Mouse (Mus musculus): ENCODE measurements around the gene Adk. TPM values are rescaled to one million over a fixed set of nuclear protein-coding genes. Genes with fewer than 3 reads are reported as not detected.

The Adk gene
- polyA plus RNA-seq, 1 experiment: 69.5 TPM

DNA sequence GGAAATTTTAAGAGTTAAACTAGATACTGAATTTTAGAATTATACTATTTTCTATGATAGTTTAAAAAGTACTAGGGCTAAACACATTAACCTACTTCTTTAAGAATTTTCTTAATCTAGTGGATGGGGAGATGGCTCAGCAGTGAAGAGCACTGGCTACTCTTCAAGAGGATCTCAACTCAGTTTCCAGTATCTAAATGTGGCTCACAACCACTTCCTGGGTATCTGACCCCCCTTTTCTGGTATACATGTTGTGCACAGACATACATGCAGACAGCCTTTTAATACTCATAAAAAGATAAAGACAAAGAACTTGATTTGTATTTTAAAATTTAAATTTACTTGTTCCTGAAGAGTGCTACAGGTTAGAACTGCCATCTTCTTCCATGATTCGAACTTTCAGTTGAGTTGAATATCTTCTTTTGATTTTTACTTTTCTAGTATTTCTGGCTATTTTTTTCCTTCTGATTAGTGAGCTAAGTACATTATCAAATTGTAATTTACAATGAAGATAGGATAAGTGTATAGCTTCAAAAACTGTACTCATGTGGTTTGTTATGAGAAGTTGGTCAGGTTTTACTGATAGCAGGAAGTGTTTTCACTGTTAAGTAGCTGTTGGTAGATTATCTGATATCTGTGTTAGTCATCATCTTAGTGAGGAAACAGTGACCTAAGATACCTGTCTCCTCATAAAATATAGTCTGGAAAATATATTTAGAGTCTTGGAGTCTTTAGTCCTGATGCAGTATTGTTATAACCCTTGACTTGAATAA lies 121.8 kb downstream of the Adk start:
- Histone ChIP-seq H3K36me3 (ENCODE audit: control insufficient read depth, insufficient read depth) (no peaks in the 10 kb centered on the region), H3K79me3 (ENCODE audit: low read depth) (no peaks in the 10 kb centered on the region), H3K4me3 (ENCODE audit: insufficient read depth, poor library complexity, severe bottlenecking) (no peak overlapping the region), H3K27me3 (ENCODE audit: control insufficient read depth, insufficient read depth, insufficient read length) (no peaks in the 10 kb centered on the region), H3K79me2 (ENCODE audit: control insufficient read depth, insufficient read depth) (no peaks in the 10 kb centered on the region), H3ac (ENCODE audit: control insufficient read depth, insufficient read length, low read depth) (no peak overlapping the region)
- TF ChIP-seq MYOG (IDR thresholded peaks at IDR 0.05; ENCODE audit: control insufficient read depth, extremely low read depth, insufficient read length) (no peak), FOSL1 (IDR thresholded peaks at IDR 0.05; ENCODE audit: insufficient read depth, low read length, poor library complexity, severe bottlenecking) (no peak), USF1 (IDR thresholded peaks at IDR 0.05; ENCODE audit: low read depth) (no peak)

DNA sequence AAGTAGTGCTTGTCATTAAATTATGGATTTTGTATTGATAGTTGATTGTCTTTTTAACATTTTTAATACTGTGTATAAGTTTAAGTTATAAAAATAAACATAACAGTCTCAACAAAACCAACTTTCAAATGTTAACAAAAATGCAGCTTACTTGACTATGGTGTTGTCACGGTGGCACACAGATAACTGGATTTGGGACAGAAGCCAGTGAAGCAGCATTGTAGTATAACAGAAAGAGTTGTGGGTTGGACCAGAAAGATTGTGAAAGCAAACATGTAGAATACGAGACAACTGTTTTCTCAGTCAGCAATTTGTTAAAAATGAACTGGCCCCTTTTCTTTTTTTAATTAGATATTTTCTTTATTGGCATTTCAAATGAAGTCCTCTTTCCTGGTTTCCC lies 122.4 kb downstream of the Adk start:
- H3K36me3 ChIP-seq (ENCODE audit: control insufficient read depth, insufficient read depth): no peaks in the 10 kb centered on the region
- no peak for TF ChIP-seq FOSL1 (IDR thresholded peaks at IDR 0.05; ENCODE audit: insufficient read depth, low read length, poor library complexity, severe bottlenecking)
- TF ChIP-seq CTCF (IDR thresholded peaks at IDR 0.05; ENCODE audit: control insufficient read depth, insufficient read depth, insufficient read length): no peak
- no peak for TF ChIP-seq MYOG (IDR thresholded peaks at IDR 0.05; ENCODE audit: control insufficient read depth, extremely low read depth, insufficient read length)
- no peaks in the 10 kb centered on the region for H3K27me3 ChIP-seq (ENCODE audit: control insufficient read depth, insufficient read depth, insufficient read length)
- no peaks in the 10 kb centered on the region for H3K79me2 ChIP-seq (ENCODE audit: control insufficient read depth, insufficient read depth)
- H3K4me3 ChIP-seq (ENCODE audit: insufficient read depth, poor library complexity, severe bottlenecking): no peak overlapping the region
- H3K79me3 ChIP-seq (ENCODE audit: low read depth): no peaks in the 10 kb centered on the region
- no peak overlapping the region for H3ac ChIP-seq (ENCODE audit: control insufficient read depth, insufficient read length, low read depth)

DNA sequence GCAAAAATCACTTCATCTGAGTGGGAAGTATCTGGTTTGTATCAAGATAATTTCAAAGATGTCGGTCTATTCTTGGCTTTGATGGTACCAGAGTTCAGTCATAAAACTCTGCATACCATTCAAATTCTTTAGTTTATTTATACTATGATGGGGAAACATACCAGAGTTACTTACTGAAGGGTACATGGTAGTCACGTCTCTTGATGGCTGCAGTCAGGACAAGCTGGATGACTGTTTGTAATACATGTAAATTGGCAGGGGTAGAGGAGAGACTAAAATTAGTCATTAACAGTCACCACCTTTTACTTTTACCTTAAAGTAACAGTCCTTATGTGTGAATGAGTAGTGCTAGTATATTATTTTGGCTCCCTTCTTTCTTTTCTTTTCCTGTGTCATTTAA lies 125.4 kb downstream of the Adk start:
- no peaks in the 10 kb centered on the region for H3K36me3 ChIP-seq (ENCODE audit: control insufficient read depth, insufficient read depth)
- no peak for TF ChIP-seq MAX (IDR thresholded peaks at IDR 0.05)
- TF ChIP-seq CTCF (IDR thresholded peaks at IDR 0.05; ENCODE audit: control insufficient read depth, insufficient read depth, insufficient read length): no peak
- TF ChIP-seq MYOD1 (IDR thresholded peaks at IDR 0.05; ENCODE audit: control insufficient read depth, insufficient read length, low read depth): no peak
- no peak for TF ChIP-seq USF1 (IDR thresholded peaks at IDR 0.05; ENCODE audit: low read depth)
- TF ChIP-seq CEBPB (IDR thresholded peaks at IDR 0.05; ENCODE audit: low read depth): no peak
- TF ChIP-seq FOSL1 (IDR thresholded peaks at IDR 0.05; ENCODE audit: insufficient read depth, low read length, poor library complexity, severe bottlenecking): no peak
- no peak for TF ChIP-seq MYOG (IDR thresholded peaks at IDR 0.05; ENCODE audit: control insufficient read depth, extremely low read depth, insufficient read length)

DNA sequence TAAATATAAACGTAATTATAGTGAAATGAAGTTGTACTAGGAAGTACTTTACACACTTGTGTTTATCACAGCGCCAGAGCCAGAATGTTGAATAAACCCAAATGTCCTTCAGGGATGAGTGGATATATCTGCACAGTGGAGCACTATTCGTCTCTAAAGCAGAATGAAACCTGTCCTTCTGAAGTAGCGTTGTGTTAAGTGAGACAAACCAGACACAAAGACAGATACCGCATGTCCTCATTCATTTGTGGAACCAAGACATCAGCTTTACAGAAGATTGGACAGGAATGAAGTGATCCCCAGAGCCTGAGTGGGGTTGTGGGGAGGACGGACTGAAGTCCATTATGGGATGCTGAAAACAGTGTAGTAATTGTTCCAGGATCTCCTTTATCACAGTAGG lies 126.0 kb downstream of the Adk start:
- no peak overlapping the region for H3ac ChIP-seq (ENCODE audit: control insufficient read depth, insufficient read length, low read depth)
- no peak for TF ChIP-seq MYOD1 (IDR thresholded peaks at IDR 0.05; ENCODE audit: control insufficient read depth, insufficient read length, low read depth)
- TF ChIP-seq CEBPB (IDR thresholded peaks at IDR 0.05; ENCODE audit: low read depth): no peak
- no peak for TF ChIP-seq FOSL1 (IDR thresholded peaks at IDR 0.05; ENCODE audit: insufficient read depth, low read length, poor library complexity, severe bottlenecking)
- H3K4me3 ChIP-seq (ENCODE audit: insufficient read depth, poor library complexity, severe bottlenecking): no peak overlapping the region
- H3K27me3 ChIP-seq (ENCODE audit: control insufficient read depth, insufficient read depth, insufficient read length): no peaks in the 10 kb centered on the region
- no peaks in the 10 kb centered on the region for H3K36me3 ChIP-seq (ENCODE audit: control insufficient read depth, insufficient read depth)
- no peaks in the 10 kb centered on the region for H3K79me2 ChIP-seq (ENCODE audit: control insufficient read depth, insufficient read depth)
- H3K79me3 ChIP-seq (ENCODE audit: low read depth): no peaks in the 10 kb centered on the region

More for the DNA sequence above, 125.4 kb downstream of the Adk start:
- H3K79me3 ChIP-seq (ENCODE audit: low read depth): no peaks in the 10 kb centered on the region
- no peak overlapping the region for H3K4me3 ChIP-seq (ENCODE audit: insufficient read depth, poor library complexity, severe bottlenecking)
- H3ac ChIP-seq (ENCODE audit: control insufficient read depth, insufficient read length, low read depth): no peak overlapping the region
- no peaks in the 10 kb centered on the region for H3K27me3 ChIP-seq (ENCODE audit: control insufficient read depth, insufficient read depth, insufficient read length)
- no peaks in the 10 kb centered on the region for H3K79me2 ChIP-seq (ENCODE audit: control insufficient read depth, insufficient read depth)

GRCm38 (mm10) chr14:21181053-21181452 lies 128.7 kb downstream of the Adk start:
- no peak for TF ChIP-seq USF1 (IDR thresholded peaks at IDR 0.05; ENCODE audit: low read depth)
- TF ChIP-seq CEBPB (IDR thresholded peaks at IDR 0.05; ENCODE audit: low read depth): no peak
- TF ChIP-seq FOSL1 (IDR thresholded peaks at IDR 0.05; ENCODE audit: insufficient read depth, low read length, poor library complexity, severe bottlenecking): no peak
- no peak for TF ChIP-seq MYOD1 (IDR thresholded peaks at IDR 0.05; ENCODE audit: control insufficient read depth, insufficient read length, low read depth)
- no peak for TF ChIP-seq MAX (IDR thresholded peaks at IDR 0.05)
- no peak for TF ChIP-seq MYOG (IDR thresholded peaks at IDR 0.05; ENCODE audit: control insufficient read depth, extremely low read depth, insufficient read length)
- TF ChIP-seq CTCF (IDR thresholded peaks at IDR 0.05; ENCODE audit: control insufficient read depth, insufficient read depth, insufficient read length): no peak
- Histone ChIP-seq H3K79me2 (ENCODE audit: control insufficient read depth, insufficient read depth) (no peaks in the 10 kb centered on the region), H3K4me3 (ENCODE audit: insufficient read depth, poor library complexity, severe bottlenecking) (no peak overlapping the region), H3K27me3 (ENCODE audit: control insufficient read depth, insufficient read depth, insufficient read length) (no peaks in the 10 kb centered on the region), H3ac (ENCODE audit: control insufficient read depth, insufficient read length, low read depth) (no peak overlapping the region), H3K36me3 (ENCODE audit: control insufficient read depth, insufficient read depth) (no peaks in the 10 kb centered on the region), H3K79me3 (ENCODE audit: low read depth) (no peaks in the 10 kb centered on the region)

- no peaks in the 10 kb centered on the region for H3K79me2 ChIP-seq (ENCODE audit: control insufficient read depth, insufficient read depth)
- H3K27me3 ChIP-seq (ENCODE audit: control insufficient read depth, insufficient read depth, insufficient read length): no peaks in the 10 kb centered on the region
- no peak overlapping the region for H3K4me3 ChIP-seq (ENCODE audit: insufficient read depth, poor library complexity, severe bottlenecking)
- no peak for TF ChIP-seq USF1 (IDR thresholded peaks at IDR 0.05; ENCODE audit: low read depth)
- no peak for TF ChIP-seq MYOG (IDR thresholded peaks at IDR 0.05; ENCODE audit: control insufficient read depth, extremely low read depth, insufficient read length)
- TF ChIP-seq CTCF (IDR thresholded peaks at IDR 0.05; ENCODE audit: control insufficient read depth, insufficient read depth, insufficient read length): no peak
- no peak overlapping the region for H3ac ChIP-seq (ENCODE audit: control insufficient read depth, insufficient read length, low read depth)
- H3K79me3 ChIP-seq (ENCODE audit: low read depth): no peaks in the 10 kb centered on the region
- H3K36me3 ChIP-seq (ENCODE audit: control insufficient read depth, insufficient read depth): no peaks in the 10 kb centered on the region
Observed at GRCm38 (mm10) chr14:21191966-21192365, 139.6 kb downstream of the Adk start.
